Mouse (Mus musculus) Patski (cell line): Measurements from ENCODE around the gene Tmem97. TPM values are rescaled to one million over a fixed set of nuclear protein-coding genes. Genes with fewer than 3 reads are reported as not detected.

Source experiments
- ATAC-seq: fragments of 100-300 bp; one replicate; pipeline ENCODE4 v1.8.0; 2021
- CTCF ChIA-PET: fragments of 350-600 bp; sonication (Branson Sonifier 250); formaldehyde crosslinking; loops from one replicate; lab custom pipeline; 2022; ENCODE audit warnings: inconsistent platforms; lab: Charles Lee
- POLR2A ChIA-PET: fragments of 350-600 bp; sonication (Branson Sonifier 250); formaldehyde crosslinking; loops from one replicate; lab custom pipeline; 2022; ENCODE audit warnings: antibody characterized with exemption, inconsistent platforms; lab: Charles Lee
- DNase-seq: peaks from one replicate; pipeline ENCODE4 v3.0.0-alpha.2; 2011; ENCODE audit warnings: low read depth, low spot score
- H3K27me3 ChIP-seq: fragments of 371-371 bp; one replicate; pipeline ENCODE4 v1.5.1; 2021
- CTCF ChIP-seq: fragments of 100-300 bp; IDR thresholded peaks from one replicate; pipeline ENCODE4 v1.5.1; 2021
- in situ Hi-C: fragments of 300-500 bp; cut with MboI; formaldehyde crosslinking; loops from 3 replicates; pipeline ENCODE4 v1.11.1; 2018; ENCODE audit warnings: low pct_unique_long_range_greater_than_20kb, mixed read lengths
- polyA plus RNA-seq: library from polyadenylated mRNA; unstranded; gene quantifications from one replicate; pipeline ENCODE4 v1.2.3, GENCODE M21; 2021

Tmem97 gene
- polyA plus RNA-seq, 1 experiment from 2014 or later: 19.1 TPM

DNA sequence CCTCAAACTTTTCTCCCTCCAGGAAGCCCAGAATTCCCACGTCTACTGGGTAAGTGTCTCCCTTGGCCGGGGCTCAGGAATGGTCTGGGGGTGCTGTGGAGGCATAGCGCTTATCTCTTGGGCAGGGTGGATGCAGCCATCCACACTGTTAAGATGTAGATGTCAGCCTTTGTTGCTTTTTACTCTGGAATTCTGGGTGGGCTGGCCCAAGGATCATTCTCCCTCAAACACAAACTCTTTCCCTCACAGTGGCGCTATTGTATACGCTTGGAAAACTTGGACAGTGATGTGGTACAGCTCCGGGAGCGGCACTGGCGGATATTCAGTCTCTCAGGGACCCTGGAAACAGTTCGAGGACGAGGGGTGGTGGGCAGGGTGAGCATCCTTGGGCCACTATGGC lies 31.6 kb downstream of the Tmem97 start:
- DNase-seq: no peak
- ChIA-PET POLR2A (no interaction called here), CTCF (no interaction called here)
- in situ Hi-C loops: no loop called here
- no peak for TF ChIP-seq CTCF
- H3K27me3 ChIP-seq: no peaks in the 10 kb centered on the region
- ATAC-seq: no peak

DNA sequence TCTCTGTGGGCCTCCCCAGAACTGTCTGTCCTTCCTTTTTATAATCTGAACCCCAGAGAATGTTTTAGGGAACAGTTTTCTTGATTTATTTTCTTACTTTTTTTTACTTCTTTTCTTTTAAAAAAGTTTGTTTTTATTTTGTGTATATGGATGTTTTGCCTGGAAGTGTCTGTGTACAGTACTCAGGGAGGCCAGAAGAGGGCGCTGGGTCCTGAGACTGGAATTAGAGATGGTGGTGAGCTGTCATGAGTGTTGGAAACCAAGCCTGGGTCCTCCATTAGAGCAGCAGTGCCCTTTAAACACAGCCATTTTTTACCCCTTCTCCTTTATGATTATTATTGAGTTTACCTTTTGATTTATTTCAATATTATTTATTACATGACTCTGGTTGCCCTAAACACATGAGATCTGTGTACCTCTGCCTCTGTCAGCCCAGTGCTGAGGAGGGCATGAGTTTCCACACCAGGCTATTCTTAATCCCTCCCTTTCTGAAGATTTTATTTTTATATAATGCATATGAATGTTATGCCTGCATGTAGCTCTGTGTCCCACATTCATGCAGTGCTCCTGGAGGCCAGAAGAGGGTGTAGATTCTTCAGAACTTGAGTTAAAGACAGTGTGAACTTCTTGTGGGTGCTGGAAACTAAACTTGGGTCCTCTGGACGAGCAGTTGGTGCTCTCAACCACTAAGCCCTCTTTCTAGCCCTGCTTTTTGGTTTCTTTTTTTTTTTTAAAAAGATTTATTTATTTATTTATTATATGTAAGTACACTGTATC lies 34.8 kb downstream of the Tmem97 start:
- CTCF ChIA-PET: interaction anchor here (0.7 kb wide), 1 partner anchor 10 kb away, joined by 3 read pairs; no protein-coding TSS in a partner anchor
- no peaks in the 10 kb centered on the region for H3K27me3 ChIP-seq
- TF ChIP-seq CTCF: peak; percentile 60
- POLR2A ChIA-PET: no interaction called here
- DNase-seq (no peak), ATAC-seq (no peak)
- in situ Hi-C loops: no loop called here

DNA sequence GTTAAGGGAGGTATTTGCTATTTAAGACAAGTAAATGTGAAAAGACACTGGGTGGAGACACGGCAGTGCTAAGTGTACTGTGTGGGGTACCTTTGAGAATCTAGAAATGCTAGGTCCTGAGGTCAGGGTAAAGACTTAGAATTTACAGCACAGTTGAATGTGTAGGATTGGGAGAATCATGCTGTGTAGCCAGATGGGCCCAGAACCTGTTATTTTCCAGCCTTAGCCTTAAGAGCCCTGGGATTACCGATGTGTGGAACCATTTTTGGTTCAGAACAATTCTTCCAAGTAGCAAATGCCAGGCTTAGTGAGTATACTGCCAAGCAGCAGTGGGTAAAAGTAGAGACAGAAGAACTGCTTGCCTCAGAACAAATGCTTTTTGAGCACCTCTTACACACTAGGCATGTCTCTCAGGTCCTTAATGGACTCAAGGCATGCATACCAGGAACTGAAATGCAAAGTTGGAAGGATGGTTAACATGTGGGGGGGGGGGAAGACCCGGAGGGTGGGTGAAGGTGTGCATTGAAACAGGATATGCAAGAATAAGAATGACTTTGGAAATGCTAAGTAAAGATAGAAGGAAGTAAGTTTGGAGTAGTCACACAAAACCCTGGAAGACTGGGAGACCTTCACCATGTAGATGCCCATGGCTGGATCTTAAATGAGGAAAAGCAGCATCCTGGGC lies 37.3 kb downstream of the Tmem97 start:
- in situ Hi-C loops: no loop called here
- H3K27me3 ChIP-seq: no peaks in the 10 kb centered on the region
- POLR2A ChIA-PET: no interaction called here
- ATAC-seq (no peak), DNase-seq (no peak)
- TF ChIP-seq CTCF: no peak
- CTCF ChIA-PET: no interaction called here

DNA sequence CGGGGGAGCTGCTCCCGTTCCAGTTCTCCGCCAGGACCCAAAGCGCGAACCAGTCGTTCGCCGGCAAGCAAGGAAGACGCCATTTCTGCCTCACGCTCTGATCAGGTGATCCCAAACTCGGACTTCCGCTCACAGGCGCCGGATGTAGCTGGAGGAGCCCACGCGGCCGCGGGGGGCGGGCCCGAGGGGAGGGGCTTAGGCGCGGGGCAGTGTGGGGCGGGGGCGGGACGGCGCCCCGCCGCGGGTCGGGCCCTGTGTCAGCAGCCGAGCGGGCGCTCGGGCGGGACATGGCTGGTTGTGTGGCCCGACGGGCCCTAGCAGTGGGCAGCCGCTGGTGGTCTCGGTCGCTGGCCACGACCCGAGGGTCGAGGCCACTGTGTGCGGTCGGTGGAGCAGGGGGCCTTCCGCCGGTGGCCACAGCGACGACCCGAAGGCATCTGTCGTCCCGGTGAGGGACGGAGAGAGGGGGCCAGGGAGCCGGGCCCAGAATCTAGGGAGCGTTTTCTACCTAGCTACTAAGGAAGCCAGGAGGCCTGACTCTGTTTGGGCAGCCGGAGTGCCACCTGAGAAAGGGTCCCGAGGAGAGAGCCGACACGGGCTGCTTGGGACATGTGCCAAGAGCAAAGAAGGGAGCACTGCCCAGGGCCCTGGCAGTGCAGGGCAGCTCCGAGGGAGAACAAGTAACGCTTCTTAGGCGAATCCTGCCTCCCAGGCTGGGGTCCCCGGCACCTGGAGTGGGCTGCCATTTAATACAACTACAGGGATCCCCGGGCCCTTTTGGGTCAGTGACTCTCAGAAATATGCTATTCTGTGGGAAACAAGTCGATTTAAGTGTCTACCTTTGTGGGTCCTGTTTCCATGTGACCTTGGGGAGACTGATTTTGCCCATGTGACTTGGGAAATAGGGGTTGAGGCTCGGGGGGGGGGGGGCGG lies 38.3 kb downstream of the Tmem97 start, which contains the start of the genes Tmem199 and Poldip2:
TSS of gene Tmem199 (minus strand) at position 148 of the 933 bp plus-strand sequence.
TSS of gene Poldip2 (plus strand) at position 169 of the 933 bp plus-strand sequence.
- H3K27me3 ChIP-seq: no peaks in the 10 kb centered on the region
- DNase-seq (no peak), ATAC-seq (peak; percentile 87)
- POLR2A ChIA-PET: interaction anchor here (0.9 kb wide), 1 partner anchor 27 kb away, joined by 6 read pairs; no protein-coding TSS in a partner anchor
- TF ChIP-seq CTCF: no peak
- CTCF ChIA-PET: no interaction called here
- in situ Hi-C loops: no loop called here

DNA sequence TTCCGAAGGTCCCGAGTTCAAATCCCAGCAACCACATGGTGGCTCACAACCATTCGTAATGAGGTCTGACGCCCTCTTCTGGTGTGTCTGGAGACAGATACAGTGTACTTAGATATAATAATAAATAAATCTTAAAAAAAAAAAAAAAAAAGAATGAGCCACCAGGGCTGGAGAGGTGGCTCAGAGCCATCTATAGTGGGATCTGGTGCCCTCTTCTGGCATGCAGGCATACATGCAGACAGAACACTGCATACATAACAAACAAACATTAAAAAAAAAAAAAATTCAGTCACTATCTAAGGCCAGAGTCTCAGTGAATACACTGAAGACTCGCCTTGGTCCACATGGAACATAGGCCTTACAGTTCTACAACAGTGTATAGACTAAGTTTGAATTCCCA lies 41.4 kb downstream of the Tmem97 start:
- DNase-seq (no peak), ATAC-seq (no peak)
- ChIA-PET POLR2A (no interaction called here), CTCF (interaction anchor here (0.6 to 1.5 kb wide), 2 partner anchors 10 to 538 kb away, joined by 3 to 6 read pairs; partner anchors contain the start of gene Vtn)
- no peak for TF ChIP-seq CTCF
- H3K27me3 ChIP-seq: no peaks in the 10 kb centered on the region
- in situ Hi-C loops: no loop called here

DNA sequence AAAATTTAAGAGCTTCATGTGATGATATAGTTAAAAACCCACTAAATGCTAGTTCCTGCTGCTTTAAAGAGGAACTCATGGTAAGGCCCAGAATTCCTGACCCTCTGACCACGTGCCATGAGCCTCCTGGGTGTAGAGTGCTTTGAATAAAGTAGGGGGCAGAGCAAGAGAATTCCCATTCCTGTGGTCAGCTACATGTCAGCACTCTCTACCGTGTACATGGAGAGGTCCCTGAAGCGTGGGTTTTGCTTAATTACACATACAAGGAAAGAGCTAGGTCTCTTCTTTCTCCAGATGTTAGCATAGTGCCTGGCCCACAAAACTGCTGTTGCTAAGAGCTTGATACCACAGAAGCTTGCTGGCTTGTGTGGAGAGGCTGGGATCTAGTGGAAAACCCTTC lies 45.1 kb downstream of the Tmem97 start:
- H3K27me3 ChIP-seq: peaks cover 12% of the 10 kb centered on the region
- no peak for TF ChIP-seq CTCF
- CTCF ChIA-PET: no interaction called here
- POLR2A ChIA-PET: no interaction called here
- DNase-seq: no peak
- in situ Hi-C loops: no loop called here
- no peak for ATAC-seq

DNA sequence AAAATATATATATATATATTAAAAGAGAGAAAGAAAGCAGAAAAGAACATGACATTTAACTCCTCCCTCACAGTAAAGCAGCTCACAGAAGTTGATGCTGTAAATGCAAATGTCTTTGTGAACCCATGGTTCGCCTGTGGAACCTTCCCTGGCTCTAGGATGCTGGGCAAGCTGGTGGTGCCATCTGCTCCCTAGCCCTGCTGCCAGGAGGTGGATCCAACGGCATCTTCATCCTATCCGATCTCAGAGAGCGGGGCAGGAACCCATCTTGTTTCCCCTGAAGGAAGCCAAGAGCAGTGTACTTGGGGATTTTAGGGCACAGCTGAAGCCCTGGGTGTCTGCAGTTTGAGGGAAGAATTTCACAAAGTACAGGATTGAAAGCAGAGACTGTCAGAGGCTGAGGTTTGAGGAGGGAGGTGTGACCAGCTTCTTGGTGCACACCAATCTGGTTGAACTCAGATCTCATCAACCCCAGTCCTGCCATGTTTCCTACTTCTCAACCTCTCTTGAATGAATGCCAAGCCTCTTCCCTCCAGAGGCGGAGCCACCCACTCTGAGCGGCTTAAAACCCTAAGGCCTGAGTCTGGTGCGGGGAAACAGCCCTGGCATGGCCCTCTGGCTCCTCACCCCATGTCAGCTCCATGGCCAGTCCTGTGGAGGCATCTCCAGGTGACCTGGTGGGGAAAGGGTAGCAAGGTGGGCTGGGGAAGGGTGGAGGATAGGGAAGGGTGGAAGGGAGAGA lies 47.5 kb downstream of the Tmem97 start, which contains the start of gene Sebox:
TSS of gene Sebox (plus strand) at position 539 of the 742 bp plus-strand sequence.
- peaks cover 28% of the 10 kb centered on the region for H3K27me3 ChIP-seq
- no peak for TF ChIP-seq CTCF
- CTCF ChIA-PET: no interaction called here
- DNase-seq: no peak
- POLR2A ChIA-PET: interaction anchor here (0.6 to 1.2 kb wide), 2 partner anchors 37 to 97 kb away, joined by 3 read pairs; partner anchors contain the start of gene Slc46a1
- ATAC-seq: no peak
- in situ Hi-C loops: no loop called here

DNA sequence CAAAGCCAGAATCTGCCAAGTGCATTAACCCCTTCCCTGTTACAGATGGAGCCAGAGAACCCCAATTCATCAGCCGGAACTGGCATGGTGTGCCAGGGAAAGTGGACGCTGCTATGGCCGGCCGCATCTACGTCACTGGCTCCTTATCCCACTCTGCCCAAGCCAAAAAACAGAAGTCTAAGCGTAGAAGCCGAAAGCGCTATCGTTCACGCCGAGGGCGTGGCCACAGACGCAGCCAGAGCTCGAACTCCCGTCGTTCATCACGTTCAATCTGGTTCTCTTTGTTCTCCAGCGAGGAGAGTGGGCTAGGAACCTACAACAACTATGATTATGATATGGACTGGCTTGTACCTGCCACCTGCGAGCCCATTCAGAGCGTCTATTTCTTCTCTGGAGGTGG lies 49.0 kb downstream of the Tmem97 start:
- CTCF ChIA-PET: no interaction called here
- in situ Hi-C loops: no loop called here
- no peak for ATAC-seq

DNA sequence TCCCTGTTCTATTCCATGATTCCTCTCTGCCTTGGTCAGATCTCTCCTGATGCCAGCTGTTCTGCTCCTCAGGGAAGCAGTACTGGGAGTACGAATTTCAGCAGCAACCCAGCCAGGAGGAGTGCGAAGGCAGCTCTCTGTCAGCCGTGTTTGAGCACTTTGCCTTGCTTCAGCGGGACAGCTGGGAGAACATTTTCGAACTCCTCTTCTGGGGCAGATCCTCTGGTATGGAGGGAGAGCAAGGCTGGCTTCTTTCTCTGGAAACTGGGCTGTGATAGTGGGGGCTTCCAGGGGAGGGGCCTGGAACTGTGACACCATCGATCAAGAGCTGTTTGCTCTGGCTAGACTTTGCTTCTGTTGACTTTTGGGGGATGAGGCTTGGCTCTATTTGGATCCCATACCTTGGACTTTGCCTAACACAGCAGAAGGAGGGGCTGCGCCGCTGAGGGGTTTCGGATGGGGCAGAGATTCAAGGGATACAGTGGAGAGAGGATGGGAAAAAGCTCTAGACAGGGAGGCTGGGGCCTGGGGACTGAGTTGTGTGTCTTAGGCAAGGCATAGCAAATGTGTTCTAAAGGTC lies 49.9 kb downstream of the Tmem97 start:
- no peak for TF ChIP-seq CTCF
- no peak for DNase-seq
- no peak for ATAC-seq
- H3K27me3 ChIP-seq: peaks cover 41% of the 10 kb centered on the region
- in situ Hi-C loops: no loop called here
- ChIA-PET POLR2A (no interaction called here), CTCF (no interaction called here)

More for the DNA sequence above, 49.0 kb downstream of the Tmem97 start:
- TF ChIP-seq CTCF: no peak
- POLR2A ChIA-PET: no interaction called here
- H3K27me3 ChIP-seq: peaks cover 33% of the 10 kb centered on the region
- DNase-seq: no peak
